Mouse (Mus musculus) hindbrain, embryonic 14.5 days (tissue): ENCODE measurements around the gene Gadd45b. TPM values are rescaled to one million over a fixed set of nuclear protein-coding genes. Genes with fewer than 3 reads are reported as not detected.
A peak's percentile ranks its signal among the peaks of the same experiment; 100 is the strongest.

Experiments
- ATAC-seq: fragments of 200-750 bp; cut with Nextera tagmentation; 2 replicates; pipeline ENCODE4 v1.8.0; 2017; ENCODE audit warnings: moderate number of reproducible peaks, mild to moderate bottlenecking, moderate TSS enrichment, moderate library complexity; ENCODE audit not compliant: low FRiP score
- DNase-seq: peaks from one replicate; pipeline ENCODE4 v3.0.0-alpha.2; 2015; ENCODE audit warnings: low spot score
- H3K27ac ChIP-seq: fragments of 300-500 bp; sonication (generic); 2 replicates; pipeline ENCODE4 v1.5.1; 2014; ENCODE audit warnings: mild to moderate bottlenecking, moderate library complexity
- H3K27me3 ChIP-seq: fragments of 300-500 bp; sonication (generic); 2 replicates; pipeline ENCODE4 v1.6.1; 2014; ENCODE audit warnings: mild to moderate bottlenecking, low read length, mixed read lengths; ENCODE audit not compliant: control insufficient read depth, insufficient read depth
- H3K36me3 ChIP-seq: fragments of 300-500 bp; sonication (generic); replicated peaks from 2 replicates; pipeline ENCODE4 v1.6.1; 2014; ENCODE audit not compliant: control insufficient read depth, insufficient read depth
- H3K4me1 ChIP-seq: fragments of 300-500 bp; sonication (generic); replicated peaks from 2 replicates; pipeline ENCODE4 v1.6.1; 2014; ENCODE audit warnings: antibody characterized with exemption, low read length, mixed read lengths; ENCODE audit not compliant: control insufficient read depth, insufficient read depth
- H3K4me2 ChIP-seq: fragments of 300-500 bp; sonication (generic); replicated peaks from 2 replicates; pipeline ENCODE4 v1.6.1; 2014; ENCODE audit warnings: mild to moderate bottlenecking, moderate library complexity
- H3K4me3 ChIP-seq: fragments of 300-500 bp; sonication (generic); replicated peaks from 2 replicates; pipeline ENCODE4 v1.5.1; 2014; ENCODE audit warnings: mild to moderate bottlenecking, low read length
- H3K9ac ChIP-seq: fragments of 300-500 bp; sonication (generic); 2 replicates; pipeline ENCODE4 v1.6.1; 2014
- H3K9me3 ChIP-seq: fragments of 300-500 bp; sonication (generic); 2 replicates; pipeline ENCODE4 v1.6.1; 2016; ENCODE audit warnings: low read length; ENCODE audit not compliant: control insufficient read depth
- WGBS: fragments of 180-500 bp; shearing (Covaris S2); extraction: QIAGEN DNeasy Blood & Tissue Kit; methylation state at CpG from one replicate; pipeline ENCODE4 v1.1.7; 2014; 5-methylcytosine and 5-hydroxymethylcytosine counted together
- polyA plus RNA-seq: library from polyadenylated mRNA; unstranded; fragments of >200 nt; fragmentation: Nextera tagmentation; extraction: Ambion mirVana; gene quantifications from 2 replicates; pipeline ENCODE4 v1.2.1, GENCODE M21; 2014

Gadd45b gene
- polyA plus RNA-seq, 1 experiment from 2014 or later = 8.0 TPM

GRCm38 (mm10) chr10:80897861-80898510 is 31.9 kb upstream of the Gadd45b start:
- H3K4me2 ChIP-seq = peak overlapping the region; percentile 6; the same call in 1 of the 2 replicates
- H3K9ac ChIP-seq = 0 out of 2 replicates have a peak overlapping the region, but pooled peaks have one; percentile 4
- ATAC-seq = no peak
- peaks cover 13% of the 10 kb centered on the region for H3K4me1 ChIP-seq
- DNase-seq = no peak
- H3K27me3 ChIP-seq = no peaks in the 10 kb centered on the region
- H3K9me3 ChIP-seq = no peaks in the 10 kb centered on the region
- H3K36me3 ChIP-seq = peaks cover 34% of the 10 kb centered on the region
- WGBS = 34% methylated on average over 41 of the region's 41 CpGs
- no peak overlapping the region for H3K4me3 ChIP-seq
- H3K27ac ChIP-seq = no peak overlapping the region

- H3K4me3 ChIP-seq = no peak overlapping the region; the same call in 1 of the 2 replicates
- DNase-seq = no peak
- peaks cover 45% of the 10 kb centered on the region for H3K36me3 ChIP-seq
- H3K27ac ChIP-seq = no peak overlapping the region
- no peaks in the 10 kb centered on the region for H3K27me3 ChIP-seq
- no peak overlapping the region for H3K9ac ChIP-seq
- H3K4me1 ChIP-seq = peaks cover 13% of the 10 kb centered on the region
- 88% methylated on average over 8 of the region's 8 CpGs for WGBS
- no peak for ATAC-seq
- no peaks in the 10 kb centered on the region for H3K9me3 ChIP-seq
- peak overlapping the region; percentile 94; the same call in 1 of the 2 replicates for H3K4me2 ChIP-seq
Observed at GRCm38 (mm10) chr10:80899074-80899473, 30.8 kb upstream of the Gadd45b start.

GRCm38 (mm10) chr10:80899591-80900317 is 30.1 kb upstream of the Gadd45b start:
- Histone ChIP-seq H3K9me3 (no peaks in the 10 kb centered on the region), H3K36me3 (peaks cover 51% of the 10 kb centered on the region), H3K27ac (peak overlapping the region; percentile 88), H3K4me2 (peak overlapping the region; percentile 94), H3K9ac (peak overlapping the region; percentile 82), H3K4me3 (peak overlapping the region; percentile 79), H3K27me3 (no peaks in the 10 kb centered on the region), H3K4me1 (peaks cover 13% of the 10 kb centered on the region)
- ATAC-seq (no peak), DNase-seq (no peak)
- 18% methylated on average over 25 of the region's 25 CpGs for WGBS

- ATAC-seq (peak; percentile 94), DNase-seq (peak; percentile 99)
- Histone ChIP-seq H3K9ac (peak within 1 kb of the TSS; percentile 82), H3K4me1 (peaks cover 13% of the 10 kb centered on the region), H3K36me3 (peaks cover 60% of the 10 kb centered on the region), H3K9me3 (no peaks in the 10 kb centered on the region), H3K27ac (peak within 1 kb of the TSS; percentile 88), H3K4me2 (peak within 1 kb of the TSS; percentile 94), H3K4me3 (peak within 1 kb of the TSS; percentile 79), H3K27me3 (no peaks in the 10 kb centered on the region)
- WGBS = under 1% methylated on average over 72 of the region's 72 CpGs
Observed at GRCm38 (mm10) chr10:80900318-80901247, 29.3 kb upstream of the Gadd45b start, which contains the start of gene Timm13. Gene Timm13 (minus strand): TSS chr10:80900969.

- peak overlapping the region; percentile 43; the same call in 1 of the 2 replicates for H3K27ac ChIP-seq
- 90% methylated on average over 19 of the region's 19 CpGs for WGBS
- H3K9me3 ChIP-seq = no peaks in the 10 kb centered on the region
- H3K4me3 ChIP-seq = peak overlapping the region; percentile 79; the same call in 1 of the 2 replicates
- H3K4me2 ChIP-seq = peak overlapping the region; percentile 39
- peak overlapping the region; percentile 33; the same call in 1 of the 2 replicates for H3K9ac ChIP-seq
- H3K4me1 ChIP-seq = peaks cover 13% of the 10 kb centered on the region
- no peak for DNase-seq
- ATAC-seq = no peak
- H3K27me3 ChIP-seq = no peaks in the 10 kb centered on the region
- peaks cover 70% of the 10 kb centered on the region for H3K36me3 ChIP-seq
Observed at GRCm38 (mm10) chr10:80901409-80902272, 28.2 kb upstream of the Gadd45b start.

- H3K36me3 ChIP-seq = peaks cover 74% of the 10 kb centered on the region
- no peak for DNase-seq
- H3K27ac ChIP-seq = no peak overlapping the region
- H3K4me1 ChIP-seq = peaks cover 13% of the 10 kb centered on the region
- H3K4me3 ChIP-seq = no peak overlapping the region
- no peak overlapping the region for H3K9ac ChIP-seq
- H3K27me3 ChIP-seq = no peaks in the 10 kb centered on the region
- ATAC-seq = no peak
- 93% methylated on average over 9 of the region's 9 CpGs for WGBS
- H3K4me2 ChIP-seq = no peak overlapping the region
- H3K9me3 ChIP-seq = no peaks in the 10 kb centered on the region
Observed at GRCm38 (mm10) chr10:80902273-80902940, 27.5 kb upstream of the Gadd45b start.

GRCm38 (mm10) chr10:80903282-80903681 is 26.6 kb upstream of the Gadd45b start:
- 95% methylated on average over 10 of the region's 10 CpGs for WGBS
- no peak overlapping the region for H3K4me2 ChIP-seq
- H3K4me3 ChIP-seq = no peak overlapping the region
- no peaks in the 10 kb centered on the region for H3K27me3 ChIP-seq
- ATAC-seq (no peak), DNase-seq (no peak)
- H3K27ac ChIP-seq = no peak overlapping the region
- H3K9me3 ChIP-seq = no peaks in the 10 kb centered on the region
- no peak overlapping the region for H3K9ac ChIP-seq
- peaks cover 76% of the 10 kb centered on the region for H3K36me3 ChIP-seq
- peaks cover 13% of the 10 kb centered on the region for H3K4me1 ChIP-seq
